Mouse (Mus musculus): ENCODE data around the gene Dyrk3. TPM values are rescaled to one million over a fixed set of nuclear protein-coding genes. Genes with fewer than 3 reads are reported as not detected.

Gene Dyrk3
- polyA plus RNA-seq, 1 experiment, result 27.6 TPM

DNA sequence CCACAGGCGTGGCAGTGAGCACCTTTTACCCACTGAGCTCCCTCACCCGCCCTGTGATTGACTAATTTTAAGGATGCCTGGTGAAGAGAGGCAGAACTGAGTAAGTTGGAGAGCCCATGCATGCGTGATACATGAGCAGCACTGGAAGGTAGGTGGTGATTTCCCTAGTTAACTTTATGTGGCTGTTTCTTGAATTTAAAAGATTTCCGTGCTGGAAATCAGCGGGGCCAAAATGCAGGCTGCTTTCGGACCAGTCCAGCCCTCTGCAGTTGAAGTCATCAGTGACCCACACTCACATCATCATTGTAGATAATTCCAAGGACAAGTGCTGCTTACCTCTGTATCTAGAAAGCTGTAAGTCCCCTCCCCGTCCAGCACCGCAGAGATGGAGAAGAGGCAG lies 37.7 kb upstream of the Dyrk3 start:
- TF ChIP-seq CTCF (IDR thresholded peaks at IDR 0.05; ENCODE audit: low read depth, low read length) (no peak), EP300 (IDR thresholded peaks at IDR 0.05; ENCODE audit: insufficient read depth, low read depth, low read length) (no peak), POLR2A (IDR thresholded peaks at IDR 0.05; ENCODE audit: insufficient read depth, low read length) (no peak)
- Histone ChIP-seq H3K9ac (ENCODE audit: low read depth, poor library complexity, severe bottlenecking) (no peak overlapping the region), H3K4me3 (ENCODE audit: low read depth, low read length) (no peak overlapping the region), H3K4me1 (ENCODE audit: control insufficient read depth, insufficient read depth, low read length) (peaks cover 3% of the 10 kb centered on the region), H3K27ac (ENCODE audit: insufficient read depth, low read length) (no peak overlapping the region), H3K9me3 (replicated peaks; ENCODE audit: control insufficient read depth, insufficient read depth, low read length, poor library complexity, severe bottlenecking) (no peaks in the 10 kb centered on the region), H3K36me3 (ENCODE audit: control insufficient read depth, insufficient read depth, low read length, poor library complexity, severe bottlenecking) (peaks cover 50% of the 10 kb centered on the region), H3K27me3 (ENCODE audit: control insufficient read depth, insufficient read depth, low read length, poor library complexity, severe bottlenecking) (no peaks in the 10 kb centered on the region)

DNA sequence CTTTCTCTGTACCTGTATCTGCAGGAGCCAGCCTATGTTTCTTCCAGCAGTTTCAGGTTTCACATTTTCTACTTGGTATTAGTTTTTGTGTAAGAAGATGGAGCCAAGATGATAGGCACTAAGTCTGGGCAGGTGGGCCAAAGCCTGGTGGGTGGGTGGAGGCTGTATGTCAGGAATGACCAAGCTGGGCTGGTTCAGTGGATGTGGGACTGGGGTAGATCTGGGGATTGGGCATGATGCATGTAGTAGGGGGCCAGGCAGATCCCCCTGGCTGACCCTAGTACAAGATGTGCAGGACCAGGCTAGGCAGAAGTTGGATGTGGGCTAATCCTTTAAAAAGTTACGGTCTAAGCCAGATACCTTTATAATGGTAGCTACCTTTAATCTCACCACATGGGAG lies 37.0 kb upstream of the Dyrk3 start:
- Histone ChIP-seq H3K27me3 (ENCODE audit: control insufficient read depth, insufficient read depth, low read length, poor library complexity, severe bottlenecking) (no peaks in the 10 kb centered on the region), H3K36me3 (ENCODE audit: control insufficient read depth, insufficient read depth, low read length, poor library complexity, severe bottlenecking) (peaks cover 55% of the 10 kb centered on the region), H3K4me1 (ENCODE audit: control insufficient read depth, insufficient read depth, low read length) (peaks cover under 1% of the 10 kb centered on the region), H3K9ac (ENCODE audit: low read depth, poor library complexity, severe bottlenecking) (no peak overlapping the region), H3K4me3 (ENCODE audit: low read depth, low read length) (no peak overlapping the region), H3K9me3 (replicated peaks; ENCODE audit: control insufficient read depth, insufficient read depth, low read length, poor library complexity, severe bottlenecking) (no peaks in the 10 kb centered on the region), H3K27ac (ENCODE audit: insufficient read depth, low read length) (no peak overlapping the region)
- no peak for TF ChIP-seq POLR2A (IDR thresholded peaks at IDR 0.05; ENCODE audit: insufficient read depth, low read length)
- no peak for TF ChIP-seq EP300 (IDR thresholded peaks at IDR 0.05; ENCODE audit: insufficient read depth, low read depth, low read length)
- TF ChIP-seq CTCF (IDR thresholded peaks at IDR 0.05; ENCODE audit: low read depth, low read length), result no peak

GRCm38 (mm10) chr1:131174299-131174861 lies 36.2 kb upstream of the Dyrk3 start:
- peaks cover 60% of the 10 kb centered on the region for H3K36me3 ChIP-seq (ENCODE audit: control insufficient read depth, insufficient read depth, low read length, poor library complexity, severe bottlenecking)
- H3K27me3 ChIP-seq (ENCODE audit: control insufficient read depth, insufficient read depth, low read length, poor library complexity, severe bottlenecking), result no peaks in the 10 kb centered on the region
- H3K9ac ChIP-seq (ENCODE audit: low read depth, poor library complexity, severe bottlenecking), result no peak overlapping the region
- no peaks in the 10 kb centered on the region for H3K4me1 ChIP-seq (ENCODE audit: control insufficient read depth, insufficient read depth, low read length)
- no peak for TF ChIP-seq POLR2A (IDR thresholded peaks at IDR 0.05; ENCODE audit: insufficient read depth, low read length)
- no peak for TF ChIP-seq CTCF (IDR thresholded peaks at IDR 0.05; ENCODE audit: low read depth, low read length)
- TF ChIP-seq EP300 (IDR thresholded peaks at IDR 0.05; ENCODE audit: insufficient read depth, low read depth, low read length), result no peak
- H3K9me3 ChIP-seq (replicated peaks; ENCODE audit: control insufficient read depth, insufficient read depth, low read length, poor library complexity, severe bottlenecking), result no peaks in the 10 kb centered on the region
- H3K27ac ChIP-seq (ENCODE audit: insufficient read depth, low read length), result no peak overlapping the region
- H3K4me3 ChIP-seq (ENCODE audit: low read depth, low read length), result no peak overlapping the region

GRCm38 (mm10) chr1:131173809-131174208 lies 35.7 kb upstream of the Dyrk3 start:
- Histone ChIP-seq H3K4me1 (ENCODE audit: control insufficient read depth, insufficient read depth, low read length) (no peaks in the 10 kb centered on the region), H3K27me3 (ENCODE audit: control insufficient read depth, insufficient read depth, low read length, poor library complexity, severe bottlenecking) (no peaks in the 10 kb centered on the region), H3K27ac (ENCODE audit: insufficient read depth, low read length) (no peak overlapping the region), H3K4me3 (ENCODE audit: low read depth, low read length) (no peak overlapping the region), H3K9ac (ENCODE audit: low read depth, poor library complexity, severe bottlenecking) (no peak overlapping the region), H3K36me3 (ENCODE audit: control insufficient read depth, insufficient read depth, low read length, poor library complexity, severe bottlenecking) (peaks cover 63% of the 10 kb centered on the region), H3K9me3 (replicated peaks; ENCODE audit: control insufficient read depth, insufficient read depth, low read length, poor library complexity, severe bottlenecking) (no peaks in the 10 kb centered on the region)
- TF ChIP-seq POLR2A (IDR thresholded peaks at IDR 0.05; ENCODE audit: insufficient read depth, low read length), result no peak
- no peak for TF ChIP-seq EP300 (IDR thresholded peaks at IDR 0.05; ENCODE audit: insufficient read depth, low read depth, low read length)
- TF ChIP-seq CTCF (IDR thresholded peaks at IDR 0.05; ENCODE audit: low read depth, low read length), result no peak

GRCm38 (mm10) chr1:131173001-131173400 lies 34.9 kb upstream of the Dyrk3 start:
- Histone ChIP-seq H3K36me3 (ENCODE audit: control insufficient read depth, insufficient read depth, low read length, poor library complexity, severe bottlenecking) (peaks cover 71% of the 10 kb centered on the region), H3K27me3 (ENCODE audit: control insufficient read depth, insufficient read depth, low read length, poor library complexity, severe bottlenecking) (no peaks in the 10 kb centered on the region), H3K27ac (ENCODE audit: insufficient read depth, low read length) (no peak overlapping the region), H3K4me3 (ENCODE audit: low read depth, low read length) (no peak overlapping the region), H3K9me3 (replicated peaks; ENCODE audit: control insufficient read depth, insufficient read depth, low read length, poor library complexity, severe bottlenecking) (no peaks in the 10 kb centered on the region), H3K4me1 (ENCODE audit: control insufficient read depth, insufficient read depth, low read length) (no peaks in the 10 kb centered on the region), H3K9ac (ENCODE audit: low read depth, poor library complexity, severe bottlenecking) (no peak overlapping the region)
- no peak for TF ChIP-seq EP300 (IDR thresholded peaks at IDR 0.05; ENCODE audit: insufficient read depth, low read depth, low read length)
- TF ChIP-seq POLR2A (IDR thresholded peaks at IDR 0.05; ENCODE audit: insufficient read depth, low read length), result no peak
- TF ChIP-seq CTCF (IDR thresholded peaks at IDR 0.05; ENCODE audit: low read depth, low read length), result no peak

DNA sequence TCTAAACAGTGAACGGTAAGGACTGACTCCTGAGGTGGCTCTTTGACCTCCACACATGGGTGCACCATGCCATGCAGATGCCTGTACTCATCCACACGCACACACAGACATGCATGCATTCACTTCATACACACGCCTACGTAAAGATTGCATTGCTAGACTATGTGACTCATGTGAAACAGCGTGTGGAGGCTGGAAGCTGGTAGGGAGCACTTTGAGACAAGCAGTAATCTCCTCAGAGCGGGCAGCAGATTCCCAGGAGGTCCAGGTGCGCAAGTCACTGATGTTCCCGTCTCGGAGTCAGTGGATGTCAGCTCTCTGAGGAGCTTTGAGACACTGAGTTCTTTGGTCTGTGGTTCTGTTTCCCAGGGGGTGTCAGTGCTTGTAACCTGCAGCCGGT lies 29.5 kb upstream of the Dyrk3 start:
- no peaks in the 10 kb centered on the region for H3K4me1 ChIP-seq (ENCODE audit: control insufficient read depth, insufficient read depth, low read length)
- no peaks in the 10 kb centered on the region for H3K27me3 ChIP-seq (ENCODE audit: control insufficient read depth, insufficient read depth, low read length, poor library complexity, severe bottlenecking)
- H3K4me3 ChIP-seq (ENCODE audit: low read depth, low read length), result no peak overlapping the region
- H3K9ac ChIP-seq (ENCODE audit: low read depth, poor library complexity, severe bottlenecking), result no peak overlapping the region
- H3K9me3 ChIP-seq (replicated peaks; ENCODE audit: control insufficient read depth, insufficient read depth, low read length, poor library complexity, severe bottlenecking), result no peaks in the 10 kb centered on the region
- no peak for TF ChIP-seq CTCF (IDR thresholded peaks at IDR 0.05; ENCODE audit: low read depth, low read length)
- no peak overlapping the region for H3K27ac ChIP-seq (ENCODE audit: insufficient read depth, low read length)
- peaks cover 87% of the 10 kb centered on the region for H3K36me3 ChIP-seq (ENCODE audit: control insufficient read depth, insufficient read depth, low read length, poor library complexity, severe bottlenecking)

Data from ES-Bruce4 (cell line).